Mouse (Mus musculus) heart, postnatal 0 days (tissue): ENCODE results near the gene Zfp36l2. TPM values are rescaled to one million over a fixed set of nuclear protein-coding genes. Genes with fewer than 3 reads are reported as not detected.

Experiments used
- ATAC-seq: fragments of 200-750 bp; cut with Nextera tagmentation; 2 replicates; pipeline ENCODE4 v1.8.0; 2017; ENCODE audit warnings: low read depth, moderate number of reproducible peaks, moderate library complexity; ENCODE audit not compliant: insufficient read depth
- DNase-seq: peaks from one replicate; pipeline ENCODE4 v3.0.0-alpha.2; 2016; ENCODE audit warnings: low spot score
- H3K27ac ChIP-seq: fragments of 300-500 bp; sonication (generic); 2 replicates; pipeline ENCODE4 v1.5.1; 2014; ENCODE audit warnings: low read depth, mild to moderate bottlenecking
- H3K27me3 ChIP-seq: fragments of 300-500 bp; sonication (generic); 2 replicates; pipeline ENCODE4 v1.6.1; 2014; ENCODE audit warnings: low read length, mixed read lengths; ENCODE audit not compliant: control insufficient read depth, insufficient read depth
- H3K36me3 ChIP-seq: fragments of 300-500 bp; sonication (generic); replicated peaks from 2 replicates; pipeline ENCODE4 v1.6.1; 2014; ENCODE audit warnings: low read length, mixed read lengths; ENCODE audit not compliant: control insufficient read depth, insufficient read depth
- H3K4me1 ChIP-seq: fragments of 300-500 bp; sonication (generic); 2 replicates; pipeline ENCODE4 v1.6.1; 2014; ENCODE audit warnings: antibody characterized with exemption; ENCODE audit not compliant: control insufficient read depth, insufficient read depth
- H3K4me2 ChIP-seq: fragments of 300-500 bp; sonication (generic); 2 replicates; pipeline ENCODE4 v1.6.1; 2014; ENCODE audit warnings: low read depth, mild to moderate bottlenecking, low read length, moderate library complexity
- H3K4me3 ChIP-seq: fragments of 300-500 bp; sonication (generic); 2 replicates; pipeline ENCODE4 v1.5.1; 2014; ENCODE audit warnings: low read depth, low read length
- H3K9ac ChIP-seq: fragments of 300-500 bp; sonication (generic); replicated peaks from 2 replicates; pipeline ENCODE4 v1.6.1; 2014; ENCODE audit warnings: low read depth, low read length, mixed read lengths
- H3K9me3 ChIP-seq: fragments of 300-500 bp; sonication (generic); replicated peaks from 2 replicates; pipeline ENCODE4 v1.6.1; 2016; ENCODE audit warnings: low read length; ENCODE audit not compliant: control insufficient read depth
- CTCF ChIP-seq: IDR thresholded peaks from 2 replicates; pipeline ENCODE4 v1.5.1; 2016; ENCODE audit warnings: antibody characterized with exemption, control low read depth, low read depth
- EP300 ChIP-seq: IDR thresholded peaks from 2 replicates; pipeline ENCODE4 v1.6.1; 2016; ENCODE audit warnings: antibody characterized with exemption, low read depth
- WGBS: fragments of 180-500 bp; shearing (Covaris S2); extraction: QIAGEN DNeasy Blood & Tissue Kit; methylation state at CpG from one replicate; pipeline ENCODE4 v1.1.7; 2014; 5-methylcytosine and 5-hydroxymethylcytosine counted together
- polyA plus RNA-seq: library from polyadenylated mRNA; unstranded; fragments of >200 nt; fragmentation: Nextera tagmentation; extraction: Ambion mirVana; gene quantifications from 2 replicates; pipeline ENCODE4 v1.2.1, GENCODE M21; 2015
- total RNA-seq: library from RNA; depleted of rRNA; stranded (reverse); fragments of >200 nt; gene quantifications from 2 replicates; pipeline ENCODE4 v1.2.3, GENCODE M21; 2014; ENCODE audit warnings: low replicate concordance

Zfp36l2 gene
- total and polyA plus RNA-seq, 2 experiments from 2014 or later: 4.5 to 14.0 TPM

GRCm38 (mm10) chr17:84148499-84149484 lies 39.0 kb downstream of the Zfp36l2 start:
- H3K27me3 ChIP-seq: peaks cover 6% of the 10 kb centered on the region; the same call in 1 of the 2 replicates
- H3K4me3 ChIP-seq: no peak overlapping the region
- 37% methylated on average over 11 of the region's 11 CpGs for WGBS
- no peak for TF ChIP-seq CTCF
- no peak for TF ChIP-seq EP300
- no peak overlapping the region for H3K4me2 ChIP-seq
- H3K36me3 ChIP-seq: no peaks in the 10 kb centered on the region
- peak; percentile 89 for DNase-seq
- 0 out of 2 replicates have a peak overlapping the region, but pooled peaks have one; percentile 15 for H3K9ac ChIP-seq
- H3K9me3 ChIP-seq: no peaks in the 10 kb centered on the region
- peaks cover 30% of the 10 kb centered on the region for H3K4me1 ChIP-seq
- ATAC-seq: peak; percentile 78
- peak overlapping the region; percentile 52 for H3K27ac ChIP-seq

DNA sequence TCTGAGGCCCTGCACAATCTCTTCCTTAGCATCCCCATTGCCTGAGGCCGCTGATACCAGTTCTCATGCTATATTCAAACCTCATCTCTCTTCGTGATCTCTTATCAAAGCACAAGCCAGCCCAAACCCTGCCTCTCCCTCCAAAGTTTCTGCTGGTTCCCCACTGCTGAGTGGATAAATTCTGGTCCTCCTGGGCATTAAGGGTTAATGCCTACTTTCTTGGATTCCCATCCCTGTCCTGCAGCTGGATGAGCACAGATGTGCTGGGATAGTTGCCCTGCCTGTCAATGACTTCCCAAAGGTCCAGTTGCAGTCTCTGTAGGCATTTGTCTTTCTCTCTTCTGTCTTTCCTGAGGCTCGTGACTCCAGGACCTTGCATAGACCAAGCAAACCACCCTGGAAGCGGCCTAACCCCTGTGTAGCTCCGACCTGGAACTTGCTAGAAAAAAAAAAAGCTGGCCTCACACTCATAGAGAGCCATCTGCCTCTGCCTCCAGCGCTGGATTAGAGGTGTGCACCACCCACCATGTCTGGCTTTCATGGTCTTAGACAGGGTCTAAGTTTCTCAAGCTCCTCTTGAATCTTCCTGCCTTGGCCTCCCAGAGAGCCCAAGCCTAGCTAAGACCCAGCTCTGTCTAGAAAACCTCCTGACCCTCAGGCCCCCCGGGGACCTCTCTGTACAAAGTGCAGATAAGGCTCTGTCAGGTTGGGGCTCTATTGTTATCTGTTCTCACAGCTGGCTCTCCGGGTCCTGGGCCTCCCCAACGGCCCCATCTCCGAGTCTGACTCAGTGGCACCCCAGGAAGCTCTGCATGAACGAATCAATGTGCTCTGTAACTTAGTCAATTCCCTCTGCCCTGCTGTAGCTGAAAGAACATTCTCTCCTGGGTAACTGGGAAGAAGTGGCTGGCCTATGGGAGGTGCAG lies 40.3 kb downstream of the Zfp36l2 start:
- H3K4me1 ChIP-seq: peaks cover 23% of the 10 kb centered on the region
- DNase-seq (no peak), ATAC-seq (no peak)
- no peak overlapping the region for H3K4me2 ChIP-seq
- H3K9ac ChIP-seq: 0 out of 2 replicates have a peak overlapping the region, but pooled peaks have one; percentile 25
- no peaks in the 10 kb centered on the region for H3K27me3 ChIP-seq
- TF ChIP-seq EP300: no peak
- TF ChIP-seq CTCF: no peak
- 50% methylated on average over 11 of the region's 11 CpGs for WGBS
- no peaks in the 10 kb centered on the region for H3K9me3 ChIP-seq
- H3K27ac ChIP-seq: 0 out of 2 replicates have a peak overlapping the region, but pooled peaks have one; percentile 76
- no peaks in the 10 kb centered on the region for H3K36me3 ChIP-seq
- H3K4me3 ChIP-seq: no peak overlapping the region

DNA sequence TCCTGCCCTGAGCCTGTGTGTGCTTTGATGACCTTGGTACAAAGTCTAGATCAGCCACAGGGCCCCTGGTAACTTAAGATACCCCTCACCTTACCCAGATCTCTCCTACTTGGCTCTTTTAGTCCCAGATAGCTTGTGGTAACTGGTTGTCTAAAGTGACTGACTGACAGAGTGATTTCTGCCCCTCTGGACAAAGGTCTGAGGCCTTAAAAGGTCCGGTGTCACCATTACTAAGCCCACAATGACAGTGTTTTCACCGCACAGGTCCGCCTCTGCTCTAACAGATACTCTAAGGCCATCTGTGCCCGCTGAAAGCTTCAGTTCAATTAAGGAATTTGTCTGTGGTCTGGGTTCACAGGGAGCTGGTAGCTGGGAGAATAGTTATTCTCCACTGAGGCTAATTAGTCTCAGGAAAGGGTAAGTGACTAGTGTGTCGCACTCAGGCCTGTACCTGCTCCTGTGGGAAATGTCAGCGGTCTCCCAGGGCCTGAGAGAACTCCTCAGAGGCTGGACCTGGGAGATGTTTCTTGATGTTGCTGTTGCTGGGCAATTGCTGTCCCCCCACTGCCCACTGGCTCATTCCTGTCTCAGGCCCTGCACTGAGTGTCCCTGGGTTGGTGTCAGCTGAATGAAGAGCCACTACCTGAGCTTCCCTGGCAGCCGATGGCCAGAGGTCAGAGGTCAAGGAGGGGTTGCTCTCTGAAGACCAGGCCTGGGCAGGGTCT lies 41.1 kb downstream of the Zfp36l2 start:
- Histone ChIP-seq H3K4me1 (peaks cover 19% of the 10 kb centered on the region), H3K36me3 (no peaks in the 10 kb centered on the region), H3K27me3 (no peaks in the 10 kb centered on the region), H3K9me3 (no peaks in the 10 kb centered on the region), H3K27ac (peak overlapping the region; percentile 76), H3K4me3 (no peak overlapping the region), H3K4me2 (no peak overlapping the region), H3K9ac (no peak overlapping the region)
- DNase-seq (no peak), ATAC-seq (no peak)
- WGBS: 71% methylated on average over 7 of the region's 7 CpGs
- TF ChIP-seq CTCF: no peak
- no peak for TF ChIP-seq EP300

DNA sequence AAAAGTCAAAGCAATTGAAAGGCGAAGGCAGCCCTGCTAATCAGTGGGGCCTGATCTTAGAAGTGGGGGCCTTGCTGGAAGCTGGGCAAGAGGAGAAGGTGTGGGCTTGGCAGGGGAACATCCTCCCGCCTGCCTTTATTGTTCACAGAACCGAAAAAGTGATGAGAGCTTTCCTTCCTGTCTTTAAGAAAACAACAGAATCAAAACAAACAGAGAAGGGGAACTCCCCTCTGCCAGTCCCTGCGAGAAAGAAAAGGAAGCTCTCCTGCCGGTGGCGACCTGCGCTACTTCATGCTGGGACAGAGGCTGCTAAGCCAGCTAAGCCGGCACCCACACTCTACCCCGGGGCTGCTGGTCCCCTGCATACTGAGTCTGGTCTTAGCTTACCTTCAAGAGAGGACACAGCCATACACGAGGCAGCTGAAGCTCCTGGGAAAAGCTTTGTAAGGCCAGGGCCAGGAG lies 41.9 kb downstream of the Zfp36l2 start:
- no peaks in the 10 kb centered on the region for H3K27me3 ChIP-seq
- no peak for ATAC-seq
- peaks cover 22% of the 10 kb centered on the region for H3K4me1 ChIP-seq

More for the DNA sequence above, 41.9 kb downstream of the Zfp36l2 start:
- Histone ChIP-seq H3K4me2 (no peak overlapping the region), H3K4me3 (no peak overlapping the region), H3K9me3 (no peaks in the 10 kb centered on the region), H3K27ac (peak overlapping the region; percentile 76), H3K36me3 (no peaks in the 10 kb centered on the region), H3K9ac (no peak overlapping the region)
- WGBS: 36% methylated on average over 10 of the region's 10 CpGs
- peak; percentile 51 for DNase-seq
- TF ChIP-seq CTCF (no peak), EP300 (no peak)
